Mouse (Mus musculus) T-cell, adult 2 months (primary cell): ENCODE measurements at regions not wholly inside any gene's neighbourhood (a gene's known extent, or its start where the extent isn't known, plus 50 kb on each side); places are given as distances from the start of the nearest gene placed in this dataset.
A peak's percentile ranks its signal among the peaks of the same experiment; 100 is the strongest.

Source experiments
- DNase-seq: peaks from one replicate; pipeline ENCODE4 v3.0.0; 2022; ENCODE audit warnings: low spot score

DNA sequence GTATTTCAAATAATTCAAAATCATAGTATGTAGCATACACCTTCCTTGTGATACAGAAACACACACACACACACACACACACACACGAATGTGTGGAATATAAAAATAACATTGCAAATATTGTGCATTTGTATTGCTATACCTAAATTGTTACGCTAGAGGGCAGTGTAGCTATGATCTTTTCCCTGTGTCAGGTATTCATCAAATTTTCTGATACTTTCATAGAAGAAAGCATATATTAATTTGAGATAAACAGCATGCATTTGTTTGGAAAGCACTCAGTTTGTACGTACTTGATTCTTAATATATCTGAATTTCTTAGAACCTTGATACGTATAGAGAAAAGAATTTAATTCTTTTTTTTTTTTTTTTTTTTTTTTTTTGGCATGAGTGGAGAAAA, 1700.9 kb upstream of the Sel1l start:
- DNase-seq: no peak

- DNase-seq: no peak
Observed at GRCm38 (mm10) chr12:93523465-93523864, 1674.5 kb upstream of the Sel1l start.

DNA sequence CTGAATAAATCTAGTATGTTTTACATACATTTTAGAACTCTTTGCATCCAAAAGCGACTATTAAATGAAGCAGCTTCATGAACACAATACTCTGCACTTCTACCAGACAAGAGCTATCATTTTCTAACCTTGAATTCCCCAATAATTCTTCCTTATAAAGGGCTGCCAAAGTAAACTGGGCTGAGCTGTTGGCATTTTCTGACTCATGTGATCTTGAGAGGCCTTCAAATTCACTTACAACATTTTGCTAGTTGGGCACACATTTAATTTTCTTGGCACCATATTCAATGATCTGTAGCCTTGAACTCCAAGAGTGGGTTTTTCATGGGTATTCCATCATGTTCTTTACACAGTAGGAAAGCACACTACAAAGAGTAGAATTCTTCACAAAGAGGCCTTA, 1637.4 kb upstream of the Sel1l start:
- no peak for DNase-seq

GRCm38 (mm10) chr12:93462106-93462505, 1613.1 kb upstream of the Sel1l start:
- no peak for DNase-seq

GRCm38 (mm10) chr12:93449436-93449835, 1600.5 kb upstream of the Sel1l start:
- DNase-seq: no peak

DNA sequence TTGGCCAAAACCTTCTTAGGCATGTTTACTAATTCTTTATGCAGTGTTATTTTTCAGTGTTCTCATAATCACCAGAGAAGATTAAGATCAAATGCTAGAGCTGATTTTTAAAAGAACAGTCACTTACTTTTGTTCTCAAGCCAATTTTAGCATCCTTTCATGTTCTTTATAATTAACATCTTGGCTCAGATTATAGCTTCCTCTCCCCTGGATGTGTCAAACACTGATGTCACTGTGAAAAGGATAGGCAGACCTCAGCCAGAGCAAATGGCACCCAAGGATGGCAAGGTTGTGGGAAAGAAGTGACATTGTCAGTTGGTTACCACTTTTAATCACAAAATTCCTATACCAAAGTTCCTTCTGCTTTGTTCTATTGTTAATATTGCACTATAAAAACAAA, 1580.3 kb upstream of the Sel1l start:
- DNase-seq: no peak

GRCm38 (mm10) chr12:93427988-93428387, 1579.0 kb upstream of the Sel1l start:
- DNase-seq: no peak

DNA sequence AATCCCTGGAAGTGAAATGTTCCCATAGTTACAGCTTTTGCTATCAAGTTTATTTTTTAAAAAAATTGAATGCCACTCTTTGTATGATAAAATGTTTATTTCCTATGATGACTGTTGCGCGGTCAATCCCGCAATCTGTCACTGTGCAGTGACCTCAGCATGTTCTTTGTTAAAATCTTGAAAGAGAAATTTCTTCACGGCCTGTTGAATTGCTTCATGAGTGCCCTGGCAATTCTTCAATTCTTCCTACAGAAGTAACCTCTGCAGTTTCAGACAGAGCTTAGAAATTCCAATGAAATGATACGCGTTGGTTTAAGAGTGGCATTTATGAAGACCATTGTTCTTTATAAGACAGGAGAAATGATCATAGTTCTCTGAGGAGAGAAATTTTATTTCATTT, 1567.4 kb upstream of the Sel1l start:
- no peak for DNase-seq

DNA sequence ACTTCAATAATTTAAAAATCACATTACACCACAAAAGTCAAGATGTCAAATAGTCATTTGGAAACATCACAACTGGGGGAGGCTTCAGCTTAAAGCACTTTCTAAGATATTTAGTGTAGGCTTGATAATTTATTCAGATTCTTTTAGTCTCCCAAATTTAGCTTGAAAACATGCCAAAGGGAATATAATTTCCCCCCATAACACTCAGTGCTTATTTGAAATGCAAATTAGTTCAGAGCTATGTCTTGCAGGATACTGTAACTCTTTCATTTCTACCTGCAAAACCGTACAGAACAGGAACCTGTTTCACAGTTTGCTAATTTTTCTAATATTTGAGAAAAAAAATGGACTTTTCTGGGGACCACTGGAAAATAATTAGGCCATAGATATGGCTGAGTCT, 1566.8 kb upstream of the Sel1l start:
- no peak for DNase-seq

DNA sequence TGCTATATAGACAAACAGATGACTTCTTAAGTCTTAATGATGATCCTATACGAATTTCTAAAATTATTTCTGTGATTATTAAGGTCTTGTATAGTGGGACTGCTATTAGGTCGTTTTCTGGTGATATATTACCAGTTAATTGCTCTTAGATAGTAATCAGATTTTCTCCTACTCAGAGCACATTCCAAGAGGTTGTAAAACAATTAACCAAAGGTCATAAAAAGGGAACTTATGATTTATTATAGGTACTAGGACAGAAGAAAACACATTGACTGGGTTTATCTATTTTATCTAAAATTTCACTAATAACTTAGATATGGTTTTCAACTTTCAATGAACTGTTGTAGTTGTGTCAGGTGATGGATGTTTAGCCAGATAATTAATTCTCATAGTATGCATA, 1536.6 kb upstream of the Sel1l start:
- DNase-seq: no peak

DNA sequence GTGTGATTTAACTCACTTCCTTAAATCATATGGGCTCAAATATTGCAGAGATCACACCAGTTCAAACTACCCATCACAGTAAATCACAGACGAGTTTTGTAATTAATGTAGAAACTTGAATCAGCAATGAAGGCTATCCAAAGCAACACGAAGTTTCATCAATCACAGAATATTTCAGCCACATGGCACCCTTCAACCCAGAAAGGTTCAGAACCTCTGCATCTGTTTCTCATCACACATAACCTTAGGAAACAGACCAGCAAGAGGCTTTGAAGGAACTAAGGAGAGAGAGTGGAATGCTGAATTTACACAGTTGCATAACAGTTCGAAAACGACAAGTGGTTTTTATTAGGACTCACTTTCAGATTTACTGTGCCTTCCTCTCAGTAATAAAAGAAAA, 1494.0 kb upstream of the Sel1l start:
- DNase-seq: no peak

GRCm38 (mm10) chr12:93342525-93342924, 1493.6 kb upstream of the Sel1l start:
- DNase-seq: no peak

DNA sequence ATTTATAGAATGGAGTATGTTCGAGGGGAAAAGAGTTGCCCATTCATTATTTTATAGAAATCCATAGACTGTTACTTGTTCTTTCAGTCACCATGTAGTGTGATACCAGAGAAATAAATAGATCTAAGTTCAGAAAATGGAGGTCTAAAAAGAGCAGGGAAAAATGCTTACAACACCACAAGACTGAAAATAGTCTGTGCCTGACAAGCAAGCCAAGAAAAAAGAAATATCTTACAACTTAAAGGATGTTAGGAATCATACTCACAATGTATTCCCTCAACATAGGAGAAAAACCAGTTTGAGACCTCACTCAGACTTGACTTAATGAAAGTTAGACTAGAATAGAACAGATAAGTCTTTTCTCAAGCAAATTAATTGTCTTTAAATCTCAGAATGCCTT, 1486.6 kb upstream of the Sel1l start:
- no peak for DNase-seq

- no peak for DNase-seq
Observed at GRCm38 (mm10) chr12:93312214-93312613, 1463.3 kb upstream of the Sel1l start.

DNA sequence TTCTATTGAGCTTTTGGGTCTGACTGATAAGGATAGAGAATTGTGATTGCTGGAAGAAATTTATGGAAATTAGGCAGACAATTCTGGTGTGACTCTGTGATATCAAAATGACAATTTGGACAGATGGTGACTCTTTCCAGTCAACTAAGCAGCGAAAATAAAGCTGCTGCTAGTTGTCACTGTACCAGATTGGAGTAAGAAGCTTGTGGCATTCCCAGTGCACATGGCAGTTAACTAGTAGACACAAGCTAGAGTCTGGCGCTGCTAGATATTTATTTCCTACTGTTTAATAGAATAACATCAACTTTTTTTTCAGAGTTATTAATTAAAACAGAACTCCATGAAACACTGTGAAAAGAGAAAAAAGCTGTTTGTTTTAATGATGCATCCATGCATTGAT, 1432.9 kb upstream of the Sel1l start:
- no peak for DNase-seq

- DNase-seq: no peak
Observed at GRCm38 (mm10) chr12:93273652-93274051, 1424.7 kb upstream of the Sel1l start.

- DNase-seq: peak; percentile 7
Observed at GRCm38 (mm10) chr12:93230237-93230636, 1381.3 kb upstream of the Sel1l start.

DNA sequence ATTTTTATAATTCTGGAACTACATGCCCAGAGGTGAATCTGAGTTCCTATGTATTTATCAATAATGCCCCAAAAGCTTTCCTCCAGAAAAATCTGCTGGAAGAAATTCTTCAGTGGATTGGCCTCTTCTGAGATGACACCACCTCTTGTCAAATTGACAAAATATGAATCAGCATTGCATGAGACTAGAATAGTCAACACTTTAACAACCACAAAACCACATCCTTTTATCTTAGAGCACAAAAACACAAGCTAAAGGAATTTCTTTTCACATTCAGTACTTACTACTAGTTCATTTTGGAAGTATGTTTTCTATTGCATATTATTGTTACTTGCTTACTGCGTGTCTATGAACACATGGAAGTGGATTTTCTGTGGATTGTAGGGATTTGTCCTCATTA, 1377.9 kb upstream of the Sel1l start:
- no peak for DNase-seq

GRCm38 (mm10) chr12:93221179-93221922, 1372.4 kb upstream of the Sel1l start:
- DNase-seq: no peak

DNA sequence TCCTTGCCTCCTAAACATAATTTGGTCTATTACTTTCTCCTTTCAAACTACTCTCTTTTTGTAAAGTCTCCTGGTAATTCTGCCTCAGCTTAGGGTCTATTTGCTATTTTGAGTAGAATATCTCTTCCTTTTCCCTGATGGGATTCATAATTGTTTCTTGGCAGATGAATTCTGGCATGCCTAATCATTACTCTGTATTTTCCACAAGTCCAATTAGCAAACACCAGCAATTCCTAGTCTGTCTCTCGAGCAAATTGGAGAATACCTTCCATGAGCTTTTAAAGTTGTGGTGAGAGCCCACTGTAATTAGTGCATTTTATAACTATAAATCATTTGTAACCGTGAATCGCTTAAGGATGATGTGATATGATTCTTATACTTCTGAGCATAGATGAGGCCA, 1358.6 kb upstream of the Sel1l start:
- no peak for DNase-seq

GRCm38 (mm10) chr12:93188940-93189339, 1340.0 kb upstream of the Sel1l start:
- no peak for DNase-seq

DNA sequence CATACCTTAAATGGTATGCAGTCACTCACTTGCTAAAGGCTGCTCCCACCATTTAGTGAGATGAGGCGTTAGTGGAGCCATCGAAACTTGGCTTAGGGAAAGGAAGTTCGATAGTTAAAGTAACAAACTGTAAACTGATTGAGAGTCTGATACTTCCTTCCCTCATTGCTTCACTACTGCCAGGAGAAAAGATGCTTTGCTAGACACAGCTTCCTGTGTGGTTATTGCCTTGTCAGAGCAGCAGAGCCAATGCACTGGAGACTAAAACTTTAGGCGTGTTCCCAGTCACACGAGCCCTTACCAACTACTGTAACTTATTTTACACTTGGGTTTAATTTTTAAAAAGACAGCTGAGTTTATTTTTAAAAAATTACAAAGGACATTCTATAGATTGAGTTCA, 1324.8 kb upstream of the Sel1l start:
- peak; percentile 1 for DNase-seq

- DNase-seq: no peak
Observed at GRCm38 (mm10) chr12:93160252-93160651, 1311.3 kb upstream of the Sel1l start.

GRCm38 (mm10) chr12:93152618-93153245, 1303.8 kb upstream of the Sel1l start:
- DNase-seq: peak; percentile 38
